Mouse (Mus musculus): Measurements from ENCODE around the gene Mfap2. TPM values are rescaled to one million over a fixed set of nuclear protein-coding genes. Genes with fewer than 3 reads are reported as not detected.

Mfap2 gene
- not detected for polyA plus RNA-seq (2017; shearing (Covaris generic))

GRCm38 (mm10) chr4:141010118-141010517 lies at the start of gene Mfap2:
TSS of gene Mfap2 (plus strand) at chr4:141010418.

DNA sequence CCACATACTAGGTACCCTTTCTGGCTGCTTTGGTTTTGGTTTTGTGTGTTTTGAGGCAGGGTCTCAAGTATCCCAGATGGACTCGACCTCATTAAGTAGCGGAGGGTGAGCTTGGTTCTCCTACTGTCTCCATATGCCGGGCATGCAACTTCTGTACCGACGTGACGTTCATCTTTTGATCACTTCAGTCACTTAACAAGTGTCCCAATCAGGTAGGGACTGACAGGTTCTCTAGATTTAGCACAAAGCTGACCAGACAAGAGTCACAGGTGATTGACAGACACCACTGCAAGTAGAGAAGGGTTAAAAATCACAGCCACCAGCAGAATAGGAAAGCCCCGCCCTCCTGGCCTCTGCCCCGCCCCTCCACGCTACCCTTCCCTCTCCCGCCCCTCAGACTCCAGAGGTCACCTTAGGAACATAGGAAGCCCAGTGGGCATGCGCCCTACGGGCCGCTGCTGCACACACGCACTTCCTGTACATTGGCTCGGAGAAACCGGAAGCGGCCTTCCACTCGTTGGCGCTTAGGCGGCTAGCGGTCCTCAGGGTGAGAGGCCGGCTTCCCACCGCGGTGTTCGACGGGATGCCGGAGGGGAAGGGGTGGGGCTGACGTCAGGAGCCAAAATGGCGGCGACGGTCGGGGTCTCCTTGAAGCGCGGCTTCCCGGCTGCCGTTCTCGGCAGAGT lies 49.3 kb upstream of the Mfap2 start, which contains the start of gene Sdhb:
Gene Sdhb (plus strand): TSS at position 423 of the 686 bp plus-strand sequence.

GRCm38 (mm10) chr4:140986711-140987395 lies 23.4 kb upstream of the Mfap2 start, which contains the start of gene Atp13a2:
TSS of gene Atp13a2 (plus strand) at chr4:140986873.

DNA sequence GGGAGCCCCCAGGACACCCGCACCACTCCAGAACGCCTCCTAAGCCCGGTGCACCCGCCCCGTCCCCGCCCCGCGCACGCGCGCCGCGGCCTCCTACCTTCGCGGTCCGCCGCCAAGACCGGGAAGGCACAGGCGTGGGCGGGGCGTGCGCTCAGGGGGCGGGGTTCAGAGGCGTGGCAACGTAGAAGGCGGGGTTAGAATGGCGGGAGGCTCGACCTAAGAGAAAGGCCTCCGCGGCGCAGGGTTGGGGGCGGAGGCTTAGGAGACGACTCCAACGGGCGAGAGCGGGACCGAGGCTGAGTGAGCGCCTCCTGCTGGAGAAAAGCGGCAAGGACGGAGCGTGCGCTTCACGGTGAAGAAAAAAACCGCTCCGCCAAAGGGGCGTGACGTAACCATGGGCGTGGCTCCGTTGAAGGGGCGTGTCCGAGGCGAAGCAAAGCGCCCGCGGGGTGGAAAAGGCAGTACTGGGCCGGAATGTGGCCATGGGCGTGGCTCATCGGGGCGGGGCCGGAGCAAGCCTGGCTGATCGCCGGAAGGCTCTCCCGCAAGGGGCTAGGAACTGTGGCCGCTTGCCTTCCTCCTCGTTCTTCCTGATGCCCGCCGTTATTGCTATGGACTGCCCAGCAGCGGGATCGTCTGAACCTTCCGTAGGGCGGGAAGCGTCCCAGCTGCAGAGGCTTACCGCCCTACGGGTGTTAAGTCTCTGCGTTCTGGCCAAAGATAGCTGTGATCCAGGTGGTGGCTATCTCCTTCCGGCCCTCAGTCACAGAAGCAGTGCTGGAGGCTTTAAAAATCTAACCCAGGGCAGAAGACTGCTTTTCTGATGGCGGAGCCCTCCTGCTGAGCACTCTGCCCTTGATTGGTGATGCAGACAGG lies 50.4 kb downstream of the Mfap2 start, which contains the start of gene Crocc:
Gene Crocc (minus strand): TSS at position 125 of the 876 bp plus-strand sequence.

Other genes with a start within 250 kb of the Mfap2 start
- 0.79 TPM for gene Padi4, start 236.2 kb upstream of the Mfap2 start, polyA plus RNA-seq (2017; shearing (Covaris generic))
- gene Padi3, start 199.8 kb upstream of the Mfap2 start, polyA plus RNA-seq (2017; shearing (Covaris generic)) = 0.16 TPM
- gene Padi1, start 164.6 kb upstream of the Mfap2 start, polyA plus RNA-seq (2017; shearing (Covaris generic)) = not detected
- 15.8 TPM for gene Padi2, start 104.1 kb upstream of the Mfap2 start, polyA plus RNA-seq (2017; shearing (Covaris generic))
- 159 TPM for gene Sdhb, start 49.2 kb upstream of the Mfap2 start, polyA plus RNA-seq (2017; shearing (Covaris generic))
- gene Atp13a2, start 23.5 kb upstream of the Mfap2 start, polyA plus RNA-seq (2017; shearing (Covaris generic)) = 27.3 TPM
- 3.8 TPM for gene Crocc, start 50.1 kb downstream of the Mfap2 start, polyA plus RNA-seq (2017; shearing (Covaris generic))
- gene Necap2, start 67.9 kb downstream of the Mfap2 start, polyA plus RNA-seq (2017; shearing (Covaris generic)) = 131 TPM
- gene Spata21, start 77.9 kb downstream of the Mfap2 start, polyA plus RNA-seq (2017; shearing (Covaris generic)) = 0.60 TPM
- 54.4 TPM for gene Szrd1, start 129.4 kb downstream of the Mfap2 start, polyA plus RNA-seq (2017; shearing (Covaris generic))
- 26.0 TPM for gene Fbxo42, start 137.5 kb downstream of the Mfap2 start, polyA plus RNA-seq (2017; shearing (Covaris generic))
- gene Rsg1, start 203.5 kb downstream of the Mfap2 start, polyA plus RNA-seq (2017; shearing (Covaris generic)) = 1.6 TPM
- gene Arhgef19, start 229.1 kb downstream of the Mfap2 start, polyA plus RNA-seq (2017; shearing (Covaris generic)) = 0.22 TPM